Mouse (Mus musculus): Measurements from ENCODE around the gene Notch2.

GRCm38 (mm10) chr3:98049671-98050070 is 36.3 kb downstream of the Notch2 start:
- no peak for TF ChIP-seq POLR2A (IDR thresholded peaks at IDR 0.05; ENCODE audit: low read depth, low read length)
- no peak for TF ChIP-seq CTCF (conservative IDR thresholded peaks at IDR 0.05; ENCODE audit: insufficient read depth, insufficient read length, low read depth, low read length)

All from kidney, adult 2 months (tissue).